Mouse (Mus musculus) ES-Bruce4 (cell line): Measurements from ENCODE around the gene Sgtb.

Experiments used
- CTCF ChIP-seq: IDR thresholded peaks from one replicate; pipeline ENCODE4 v1.8.1; 2011; ENCODE audit warnings: low read depth, low read length
- POLR2A ChIP-seq: IDR thresholded peaks from one replicate; pipeline ENCODE4 v1.8.1; 2011; ENCODE audit warnings: low read length; ENCODE audit not compliant: insufficient read depth

GRCm38 (mm10) chr13:104179176-104179888 is 69.8 kb downstream of the Sgtb start:
- TF ChIP-seq CTCF, result no peak
- TF ChIP-seq POLR2A, result no peak
